Mouse (Mus musculus) heart, postnatal 0 days (tissue): ENCODE data around the gene Fam76b.
A peak's percentile ranks its signal among the peaks of the same experiment; 100 is the strongest.

ENCODE experiments used
- CTCF ChIP-seq: IDR thresholded peaks from 2 replicates; pipeline ENCODE4 v1.5.1; 2016; ENCODE audit warnings: antibody characterized with exemption, control low read depth, low read depth
- EP300 ChIP-seq: IDR thresholded peaks from 2 replicates; pipeline ENCODE4 v1.6.1; 2016; ENCODE audit warnings: antibody characterized with exemption, low read depth

- TF ChIP-seq CTCF (peak; percentile 8), EP300 (no peak)
Measured at GRCm38 (mm10) chr9:13828087-13828441, 548 bp downstream of the Fam76b start.
